Mouse (Mus musculus) erythroblast, adult 5-6 weeks (primary cell): ENCODE measurements around the gene Mtfp1. TPM values are rescaled to one million over a fixed set of nuclear protein-coding genes. Genes with fewer than 3 reads are reported as not detected.

Experiments used
- ATAC-seq: replicated peaks from 2 replicates; pipeline ENCODE4 v1.8.0; 2016; ENCODE audit warnings: moderate number of reproducible peaks, mild to moderate bottlenecking, moderate TSS enrichment, inconsistent platforms; ENCODE audit not compliant: poor library complexity, low FRiP score, severe bottlenecking
- total RNA-seq, 2 experiments: library from RNA; stranded (forward) in 1 of 2; stranded (reverse) in 1 of 2; fragments of 150-400 nt in 1 of 2; fragments of 200-764, 138-1000 nt in 1 of 2; gene quantifications; 2 replicates each; pipeline versions ENCODE4 v1.2.3 to v1.2.4; 2015 to 2017; ENCODE audit warnings: low replicate concordance in 2 of 2

Mtfp1 gene
- total RNA-seq, 2 experiments from 2014 or later: 1.9 to 3.7 TPM

DNA sequence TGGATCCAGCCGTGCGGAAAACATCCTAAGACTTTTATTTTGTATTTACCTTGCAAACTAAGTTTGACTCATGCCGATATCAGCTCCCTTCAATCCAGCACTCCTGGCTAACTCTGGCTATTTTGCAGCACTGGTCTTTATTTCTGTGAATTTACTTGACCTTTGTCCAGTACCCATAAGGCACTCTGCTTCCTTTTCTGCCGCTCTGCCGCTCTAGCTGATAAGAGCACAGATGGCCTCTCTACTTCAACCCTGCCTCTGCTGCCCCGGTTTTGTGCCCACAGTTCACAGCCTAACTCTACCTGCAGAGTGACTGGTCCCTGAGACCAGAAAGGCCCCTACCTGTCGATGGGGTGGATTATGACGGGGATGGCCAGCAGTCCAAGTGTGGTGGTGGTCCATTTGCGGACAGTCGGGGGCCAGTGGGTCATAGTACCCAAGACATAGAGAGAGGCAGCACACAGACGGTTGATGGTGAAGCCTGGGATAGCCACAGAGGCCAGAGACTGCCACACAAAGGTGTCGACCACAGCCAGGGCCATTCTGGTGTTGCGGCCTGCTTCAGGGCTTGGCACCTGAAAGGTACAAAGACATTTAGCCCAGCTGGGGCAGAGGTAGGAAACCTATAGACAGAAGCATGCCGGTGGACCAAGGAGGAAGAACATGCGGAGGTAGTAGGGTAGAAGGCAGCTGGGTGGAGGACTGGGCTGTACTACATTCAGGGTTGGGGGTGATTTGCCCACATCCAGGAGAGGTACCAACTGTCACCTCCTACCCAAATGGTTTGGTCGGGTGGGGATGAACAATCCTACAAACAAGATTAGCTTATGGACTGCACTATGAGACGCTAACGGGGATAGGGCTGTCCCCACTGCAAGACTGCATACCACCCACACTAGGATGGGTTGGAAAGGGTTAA is 1.5 kb downstream of the Mtfp1 start:
- no peak for ATAC-seq

DNA sequence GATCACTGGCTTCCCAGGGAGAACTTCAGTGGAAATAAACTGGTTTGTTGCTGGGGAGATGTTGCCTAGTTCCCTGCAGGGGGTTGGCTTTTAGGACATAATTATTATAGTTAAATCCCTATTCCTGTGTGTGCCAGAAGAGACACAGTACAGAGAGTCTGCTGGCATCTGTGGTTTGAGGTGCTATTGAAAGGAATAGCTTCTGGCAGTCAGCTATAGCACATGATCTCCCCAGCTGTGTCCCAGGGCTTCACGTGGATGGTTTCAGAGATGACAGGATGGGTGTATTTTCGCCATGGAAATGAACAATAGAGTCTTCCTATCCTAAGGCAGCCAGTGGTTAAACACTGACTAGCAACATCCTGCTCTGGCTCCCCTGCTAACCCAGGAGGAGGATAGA is 8.0 kb downstream of the Mtfp1 start:
- ATAC-seq: no peak

DNA sequence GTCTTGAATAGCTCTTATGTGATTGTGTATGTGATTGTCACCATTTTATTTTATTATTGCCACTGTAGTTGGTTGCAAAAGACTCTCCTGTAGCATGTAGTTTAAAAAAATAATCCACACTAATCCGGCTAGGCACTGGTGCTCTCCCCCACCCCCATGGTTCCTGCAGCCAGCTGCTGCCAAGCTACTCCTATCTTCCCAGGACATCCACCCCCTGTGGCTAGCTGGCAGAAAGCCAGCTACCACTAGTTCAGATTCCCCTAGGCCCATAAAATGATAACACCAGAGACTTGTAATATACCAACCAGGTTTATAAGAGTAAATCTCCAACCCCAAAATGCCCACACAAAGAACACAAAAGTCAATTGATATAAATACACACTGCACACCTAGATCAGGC is 9.0 kb downstream of the Mtfp1 start:
- no peak for ATAC-seq

DNA sequence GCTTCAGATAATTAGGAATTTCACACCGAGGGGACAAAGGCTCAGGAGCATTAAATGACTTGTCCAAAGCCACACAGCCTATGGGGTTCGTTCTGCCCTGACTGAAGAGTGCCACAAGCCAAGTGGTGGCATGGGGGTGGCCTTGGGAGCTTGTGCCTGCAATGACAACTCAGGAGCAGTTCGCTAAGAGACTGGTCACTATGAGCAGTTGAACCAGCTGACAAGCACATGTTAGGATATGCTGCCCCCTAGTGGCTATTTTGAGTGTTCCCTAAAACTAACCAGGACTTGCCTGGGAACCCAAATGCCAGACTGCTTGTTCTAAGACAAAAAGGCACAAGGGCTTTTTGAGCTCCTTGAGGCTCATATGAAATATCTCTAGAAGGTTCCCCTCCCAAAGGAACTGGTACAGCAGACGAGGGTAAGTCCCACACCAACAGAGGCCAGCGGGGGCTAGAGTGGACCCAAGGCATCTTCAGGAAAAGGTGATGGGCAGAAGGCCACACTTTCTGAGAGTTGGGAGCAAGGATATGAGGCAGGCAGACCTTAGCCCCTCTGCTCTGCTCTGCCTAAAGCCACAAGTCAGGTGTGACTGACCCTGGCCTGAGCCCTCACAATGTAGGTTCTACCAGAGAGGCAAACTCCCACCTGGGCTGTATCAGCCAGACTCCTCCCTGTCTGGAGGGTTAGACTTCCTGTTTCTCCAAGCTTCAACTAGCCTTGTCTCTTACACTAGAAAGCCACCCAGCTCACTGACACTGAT is 11.7 kb downstream of the Mtfp1 start:
- ATAC-seq: peak; percentile 48; the same call in 1 of the 2 replicates

DNA sequence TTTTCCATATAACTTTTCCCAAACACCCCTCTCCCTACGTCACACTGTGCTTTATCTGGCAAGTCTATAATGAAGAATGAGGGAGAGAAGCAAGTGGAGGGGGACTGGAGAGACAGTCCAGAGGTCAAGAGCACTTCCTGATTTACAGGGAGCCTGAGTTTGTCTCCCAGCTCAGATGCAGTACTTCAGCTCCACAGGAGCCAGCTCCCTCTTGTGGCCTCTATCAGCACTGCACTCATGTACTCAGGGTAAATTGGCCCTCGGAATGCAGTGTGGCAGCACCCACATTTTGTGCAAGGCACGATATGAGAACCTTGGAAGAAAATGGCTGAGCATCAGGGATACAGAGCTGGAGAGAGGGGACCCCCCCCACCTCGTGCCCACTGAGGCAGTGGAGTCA is 15.0 kb downstream of the Mtfp1 start:
- ATAC-seq: peak; percentile 78

DNA sequence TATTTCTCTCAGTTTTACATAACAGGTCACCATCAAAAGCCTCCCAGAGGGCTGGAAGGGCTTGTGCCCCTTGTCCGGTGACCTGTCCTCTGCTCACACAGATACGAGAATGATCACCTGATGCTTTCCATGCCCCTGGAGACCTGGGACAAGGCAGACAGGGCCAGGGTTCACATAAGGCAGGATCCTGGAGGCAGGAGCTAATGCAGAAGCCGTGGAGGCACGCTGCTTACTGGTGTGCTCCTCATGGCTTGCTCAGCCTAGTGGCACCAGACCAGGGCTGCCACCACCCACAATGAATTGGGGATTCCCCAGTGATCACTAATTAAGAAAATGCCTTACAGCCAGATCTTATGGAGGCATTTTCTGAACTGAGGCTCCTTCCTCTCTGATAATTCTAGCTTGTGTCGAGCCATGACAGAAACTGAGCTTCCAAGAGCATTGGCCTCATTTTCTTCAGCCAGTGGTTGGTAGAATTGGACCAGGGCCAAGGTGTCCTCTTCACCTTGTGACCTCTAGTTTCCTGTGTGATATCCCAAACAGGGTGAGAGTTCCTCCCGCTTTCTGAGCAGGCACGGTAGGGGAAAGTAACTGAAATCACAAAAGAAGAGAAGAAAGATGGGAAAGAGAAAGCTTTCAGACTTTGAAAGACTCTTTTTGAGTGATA is 16.8 kb downstream of the Mtfp1 start:
- ATAC-seq: no peak

DNA sequence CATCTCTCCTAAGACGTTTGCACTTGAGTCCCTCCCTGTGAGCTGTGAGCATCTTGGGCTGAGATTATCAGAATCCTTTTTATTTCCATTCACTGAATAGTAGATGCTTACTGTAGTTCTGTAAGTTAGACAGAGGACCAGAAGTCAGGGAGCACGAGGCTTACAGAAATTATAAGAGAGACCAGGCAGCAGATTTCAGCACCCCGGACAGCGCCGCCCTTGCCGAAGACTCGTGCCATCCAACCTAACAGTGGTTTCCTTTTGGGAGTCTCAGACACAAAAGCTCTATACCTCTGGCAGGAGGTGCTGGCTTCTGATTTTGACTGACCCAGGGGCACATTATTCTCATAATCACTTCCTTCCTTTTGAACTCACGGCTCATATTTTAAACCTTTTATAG is 18.6 kb downstream of the Mtfp1 start:
- no peak for ATAC-seq

DNA sequence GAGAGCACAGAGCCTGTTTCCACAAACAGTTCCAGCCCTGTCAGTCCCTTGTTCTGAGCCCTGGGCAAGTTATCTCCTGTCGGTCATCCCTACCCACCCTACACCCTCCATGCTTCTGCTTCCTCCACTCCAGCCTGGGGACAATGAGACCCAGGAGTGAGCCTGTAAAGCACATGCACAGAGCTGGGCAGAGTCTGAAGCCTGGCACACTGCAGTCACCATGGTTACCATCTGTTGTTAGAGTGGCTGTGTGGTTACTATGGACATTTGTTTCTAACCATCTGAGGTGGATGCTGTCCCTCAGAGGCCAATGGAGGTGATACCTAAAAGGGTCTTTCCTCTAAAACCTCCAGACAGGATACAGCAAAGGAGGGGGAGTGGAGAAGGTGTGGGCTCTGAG is 25.6 kb downstream of the Mtfp1 start:
- no peak for ATAC-seq

DNA sequence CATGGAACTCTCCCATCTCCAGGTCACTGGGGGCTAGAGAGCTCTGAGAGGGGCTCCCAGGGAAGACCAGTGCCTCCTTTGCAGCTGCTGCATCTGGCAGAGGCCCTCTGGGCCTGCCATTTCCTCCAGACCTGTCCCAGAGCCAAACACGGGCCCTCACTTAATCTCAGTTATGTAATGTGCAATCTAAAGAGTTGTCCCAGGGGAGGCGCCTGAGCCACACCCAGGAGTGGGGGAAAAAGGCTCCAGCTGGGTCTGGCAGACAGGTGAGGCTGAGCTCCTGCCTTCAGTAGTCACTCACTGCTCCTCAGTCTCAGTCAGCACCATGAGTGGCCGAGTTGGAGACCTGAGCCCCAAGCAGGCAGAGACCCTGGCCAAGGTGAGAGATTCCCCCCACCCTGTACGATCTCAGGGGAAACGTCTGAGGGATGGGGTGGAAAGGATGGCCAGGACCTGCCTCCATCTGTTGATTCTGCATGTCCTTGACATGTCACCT is 30.6 kb downstream of the Mtfp1 start, which contains the start of gene Sec14l3:
Sec14l3 (plus strand) TSS at position 215 of the 496 bp plus-strand sequence.
- ATAC-seq: no peak

DNA sequence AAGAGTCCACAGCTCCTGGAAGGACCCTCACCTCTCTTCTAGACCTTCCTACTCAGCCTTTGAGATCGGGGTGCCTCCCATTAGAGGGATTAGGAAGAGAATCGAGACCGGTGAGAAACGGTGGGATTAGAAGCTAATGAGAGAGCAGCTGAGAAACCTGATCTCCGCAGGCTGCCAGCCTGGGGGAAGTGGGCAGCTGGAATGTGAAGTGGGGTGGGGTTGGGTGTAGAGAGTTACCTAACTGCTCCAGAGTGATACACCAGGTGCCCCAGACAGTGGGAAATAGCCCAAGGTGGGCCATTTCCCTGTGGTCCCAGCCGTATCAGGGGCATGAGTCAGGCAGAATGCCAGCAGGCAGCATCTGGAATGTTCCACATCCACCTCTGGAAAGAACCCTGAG is 32.3 kb downstream of the Mtfp1 start:
- no peak for ATAC-seq

DNA sequence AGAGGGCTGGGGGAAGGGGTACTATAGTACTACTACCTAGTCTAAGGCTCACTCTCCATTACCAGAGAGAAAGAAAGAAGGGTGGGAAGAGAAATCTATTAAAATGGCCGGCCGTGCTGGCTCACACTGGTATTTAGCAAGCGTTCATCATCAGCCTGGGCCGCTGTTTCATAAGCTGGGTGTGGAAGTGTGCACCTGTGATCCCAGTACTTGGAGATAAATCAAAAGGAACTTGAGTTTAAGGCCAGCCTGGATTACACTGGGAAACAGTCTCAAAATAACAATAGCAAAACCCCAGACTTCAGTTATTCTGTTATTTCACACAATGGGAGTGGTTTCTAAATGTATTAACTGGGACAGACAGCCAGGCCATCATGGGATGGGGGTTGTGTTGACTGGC is 32.7 kb downstream of the Mtfp1 start:
- no peak for ATAC-seq

DNA sequence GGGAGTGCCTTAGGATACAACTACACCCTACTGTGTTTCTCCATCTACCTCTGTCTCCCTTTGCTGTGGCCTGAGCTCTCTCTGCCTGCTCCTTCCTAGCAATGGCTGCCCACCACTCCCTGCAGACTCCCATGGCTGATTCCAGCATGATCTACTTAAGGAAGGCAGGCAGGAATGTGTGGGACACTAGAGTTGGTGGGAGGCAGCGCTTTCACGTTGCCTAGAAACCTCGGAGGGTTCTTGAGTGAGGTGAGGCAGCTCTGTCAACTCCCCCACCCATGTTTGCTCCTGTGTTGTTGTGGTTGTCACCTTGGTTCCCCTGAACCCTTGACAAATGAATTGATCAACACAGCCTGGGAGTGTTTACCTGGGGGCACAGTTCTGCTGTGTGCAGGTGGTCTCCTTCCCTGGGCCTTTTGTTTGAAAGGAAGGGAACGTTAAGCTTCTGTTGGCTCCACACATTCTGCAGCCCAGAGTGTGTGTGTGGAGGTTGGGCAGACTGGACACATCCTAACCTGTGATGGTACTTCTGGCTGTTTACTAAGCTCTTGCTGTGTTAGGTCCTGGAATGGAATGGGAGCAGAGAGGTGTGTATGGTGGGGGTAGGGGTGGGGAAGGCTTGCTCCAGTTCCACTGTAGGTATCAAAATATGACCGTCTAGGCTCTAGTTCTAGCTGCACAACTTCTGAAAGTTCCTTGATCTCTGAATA is 34.2 kb downstream of the Mtfp1 start:
- no peak for ATAC-seq

DNA sequence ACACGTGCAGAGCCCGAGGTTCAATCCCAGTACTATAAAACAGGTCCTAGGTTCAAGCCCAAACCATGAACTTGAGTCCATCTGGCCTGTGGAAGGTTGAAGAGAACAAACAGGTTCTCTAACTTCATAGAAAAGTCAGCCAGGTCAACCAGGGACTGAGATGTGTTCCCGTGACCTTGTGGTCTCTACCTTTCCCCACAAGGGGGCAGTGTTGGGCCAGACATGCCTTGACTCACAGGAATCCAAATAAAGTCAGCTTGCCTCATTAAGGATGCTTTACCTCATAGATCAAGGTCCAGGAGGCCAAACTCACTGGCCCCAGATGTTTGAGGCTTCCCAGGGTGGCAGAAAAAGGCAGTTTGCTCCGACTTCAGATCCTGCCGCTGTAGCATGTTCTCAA is 41.7 kb downstream of the Mtfp1 start:
- peak; percentile 86 for ATAC-seq

DNA sequence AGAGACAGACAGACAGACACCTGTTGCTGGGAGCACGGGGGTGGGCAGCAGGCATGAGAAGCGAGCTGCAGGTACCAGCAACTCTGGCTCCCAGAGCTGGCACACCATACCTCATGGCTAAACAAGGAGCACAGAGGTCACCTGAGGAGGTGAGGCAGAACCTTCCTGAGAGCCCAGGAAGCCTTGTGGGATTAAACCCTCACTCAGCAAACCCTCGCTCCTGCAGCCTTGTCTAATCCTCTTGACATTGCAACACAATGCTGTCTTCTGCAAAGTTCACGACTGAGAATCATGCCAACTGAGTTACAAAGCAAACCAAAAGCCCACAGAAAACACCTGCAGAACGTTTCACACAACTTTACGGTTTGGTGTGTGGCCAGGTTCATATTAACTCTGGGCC is 46.8 kb downstream of the Mtfp1 start:
- no peak for ATAC-seq

DNA sequence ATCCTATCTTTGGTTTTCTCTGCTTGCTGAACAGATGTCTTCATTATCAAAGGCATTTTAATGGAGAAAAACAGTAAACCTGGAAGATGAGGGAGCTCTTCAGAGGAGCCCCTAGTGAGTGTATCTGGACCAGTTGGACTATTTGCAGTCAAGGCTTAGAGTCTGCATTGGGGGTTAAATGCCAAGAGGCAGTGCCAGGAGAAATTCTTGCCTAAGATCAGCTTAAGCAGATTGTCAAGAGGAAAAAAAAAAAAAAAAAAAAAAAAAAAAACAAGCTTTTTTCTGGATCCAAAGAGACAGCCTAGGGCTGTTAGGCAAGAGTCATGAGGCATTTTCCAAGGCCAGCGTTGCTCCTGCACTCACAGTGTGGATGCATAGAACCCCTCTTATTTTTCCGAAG is 47.5 kb downstream of the Mtfp1 start:
- no peak for ATAC-seq

DNA sequence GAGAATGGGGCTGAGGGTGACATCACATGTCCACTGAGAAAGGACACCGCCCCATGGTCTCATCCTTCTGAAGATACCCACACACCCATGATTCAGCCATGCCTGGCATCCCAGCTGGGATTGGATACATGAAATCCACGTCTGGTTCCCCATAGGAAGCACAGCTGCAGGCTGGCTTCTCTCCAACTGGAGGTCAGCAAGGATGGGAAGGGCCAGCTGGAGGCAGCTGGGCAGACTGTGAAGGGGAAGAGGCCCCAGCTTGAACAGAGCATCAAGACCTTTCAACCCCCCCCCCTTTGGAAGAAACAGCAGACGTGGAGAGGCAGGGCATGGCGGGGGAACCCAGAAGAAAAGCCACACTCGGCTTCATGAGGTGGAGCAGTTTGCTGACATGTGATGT is 48.7 kb downstream of the Mtfp1 start:
- ATAC-seq: no peak

DNA sequence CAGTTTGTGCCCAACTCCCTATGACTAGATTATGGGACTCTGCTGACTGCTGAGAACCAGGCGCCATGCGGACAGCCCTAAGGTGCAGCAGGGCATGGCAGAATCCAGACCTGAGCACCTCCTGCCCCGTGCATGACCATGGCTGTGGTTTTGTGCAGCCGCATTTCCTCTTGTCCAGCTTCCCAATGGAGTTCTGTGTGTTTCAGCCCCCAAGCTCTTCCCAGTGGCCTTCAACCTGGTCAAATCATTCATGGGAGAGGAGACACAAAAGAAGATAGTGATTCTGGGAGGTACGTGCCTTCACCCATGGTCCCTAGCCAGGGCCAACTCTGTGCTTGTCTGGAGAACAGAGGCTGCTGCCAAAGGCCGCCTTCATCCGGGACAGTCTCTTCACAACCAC is 52.2 kb downstream of the Mtfp1 start:
- ATAC-seq: no peak
